Mouse (Mus musculus): ENCODE data around the gene Sema3b. TPM values are rescaled to one million over a fixed set of nuclear protein-coding genes. Genes with fewer than 3 reads are reported as not detected.
A peak's percentile ranks its signal among the peaks of the same experiment; 100 is the strongest.
"Not testable (repeated sequence)": the region's sequence is repeated elsewhere in the genome, so short reads cannot be mapped to it uniquely, and the experiment has no call there.

The Sema3b gene
- total RNA-seq, 2 experiments from 2014 or later, result 18.1 to 19.4 TPM

GRCm38 (mm10) chr9:107569270-107569669 is 39.8 kb downstream of the Sema3b start:
- DNase-seq, result no peak

- peak; percentile 84 for DNase-seq
These were observed 40.4 kb downstream of the Sema3b start for GRCm38 (mm10) chr9:107568331-107569261.

GRCm38 (mm10) chr9:107567702-107568319 is 41.2 kb downstream of the Sema3b start, which contains the start of gene Hyal2:
TSS of gene Hyal2 (plus strand) at chr9:107567945.
- no peak for DNase-seq

GRCm38 (mm10) chr9:107566855-107567254 is 42.2 kb downstream of the Sema3b start:
- peak; percentile 62 for DNase-seq

- DNase-seq, result no peak
These were observed 42.9 kb downstream of the Sema3b start for GRCm38 (mm10) chr9:107566041-107566709.

DNA sequence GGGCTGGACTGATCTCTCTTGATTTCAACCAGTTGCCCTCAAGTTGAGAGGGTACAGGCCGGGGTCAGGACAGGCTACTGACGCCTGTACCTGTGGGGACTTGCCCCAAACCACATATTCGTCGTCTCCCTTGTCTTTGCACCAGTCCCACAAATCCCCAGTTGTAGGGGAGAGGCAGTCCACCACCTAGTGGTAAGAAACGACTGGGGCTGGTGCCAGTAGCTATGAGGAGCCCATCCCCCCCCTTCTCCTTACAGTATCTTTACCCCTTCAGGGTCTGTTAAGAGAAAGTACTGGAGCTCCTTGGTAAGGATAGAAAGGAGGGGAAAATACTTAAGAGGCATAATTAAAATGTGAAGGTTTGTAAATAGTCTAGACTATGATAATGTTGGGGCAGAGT is 43.5 kb downstream of the Sema3b start:
- not testable (repeated sequence) for DNase-seq

- DNase-seq, result peak; percentile 95
These were observed 45.9 kb downstream of the Sema3b start, which contains the start of gene Tusc2 for GRCm38 (mm10) chr9:107563029-107563581. TSS of gene Tusc2 (plus strand) at chr9:107563255.

DNA sequence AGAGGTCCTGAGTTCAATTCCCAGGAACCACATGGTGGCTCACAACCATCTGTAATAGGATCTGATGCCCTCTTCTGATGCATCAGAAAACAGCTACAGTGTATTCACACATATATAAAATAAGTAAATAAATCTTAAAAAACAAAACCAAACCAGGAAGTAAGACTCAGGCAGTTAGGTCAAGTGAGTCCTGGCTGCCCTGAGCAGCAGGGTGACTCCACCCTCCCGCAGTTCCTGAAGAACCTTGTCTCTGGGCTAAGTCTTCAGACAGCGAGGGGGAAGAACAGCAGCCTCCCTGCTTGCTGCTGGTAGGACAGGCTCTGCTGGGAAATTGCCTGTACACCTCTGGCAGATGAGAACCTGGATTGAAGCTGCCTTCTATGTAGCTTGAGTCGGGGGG is 52.7 kb downstream of the Sema3b start:
- no peak for DNase-seq

GRCm38 (mm10) chr9:107555701-107556100 is 53.3 kb downstream of the Sema3b start:
- DNase-seq, result no peak

- DNase-seq, result peak; percentile 74
These were observed 54.0 kb downstream of the Sema3b start for GRCm38 (mm10) chr9:107555031-107555457.

- DNase-seq, result peak; percentile 96
These were observed 54.7 kb downstream of the Sema3b start for GRCm38 (mm10) chr9:107554319-107554825.

- DNase-seq, result no peak
These were observed 55.3 kb downstream of the Sema3b start for GRCm38 (mm10) chr9:107553541-107554318.

DNA sequence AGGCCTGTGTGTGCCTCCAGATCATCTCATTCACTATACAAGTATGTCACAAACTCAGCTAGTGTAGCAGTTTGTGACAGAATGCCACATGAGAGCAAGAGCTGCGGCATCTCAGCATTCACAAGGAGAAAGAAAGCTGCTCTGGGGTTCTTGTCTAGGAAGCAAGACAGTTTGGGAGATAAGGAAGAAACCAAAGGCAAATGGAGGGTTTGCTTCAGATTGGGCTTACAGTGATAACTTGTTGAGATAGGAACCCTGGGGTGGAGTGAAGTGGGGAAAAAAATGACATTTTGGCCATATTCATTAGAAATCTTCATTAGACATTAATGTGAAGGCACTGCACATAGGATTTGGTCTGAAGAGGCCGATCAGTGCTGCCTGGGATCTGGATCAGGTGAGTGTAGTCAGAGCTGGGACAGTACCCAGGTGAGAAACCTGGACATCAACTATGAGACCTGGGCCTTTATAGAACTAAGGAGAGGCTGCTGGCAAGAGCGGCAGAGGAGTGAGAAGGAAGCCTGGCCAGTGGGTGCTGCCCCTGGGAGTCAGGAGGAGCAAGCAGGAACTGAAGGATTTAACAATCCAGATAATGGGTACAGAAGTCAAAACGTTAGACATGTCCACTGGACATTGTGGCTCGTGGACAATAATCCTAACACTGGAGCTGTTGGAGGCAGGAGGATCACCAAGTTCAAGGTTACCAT is 56.2 kb downstream of the Sema3b start:
- no peak for DNase-seq

- DNase-seq, result no peak
These were observed 57.1 kb downstream of the Sema3b start for GRCm38 (mm10) chr9:107551890-107552355.

DNA sequence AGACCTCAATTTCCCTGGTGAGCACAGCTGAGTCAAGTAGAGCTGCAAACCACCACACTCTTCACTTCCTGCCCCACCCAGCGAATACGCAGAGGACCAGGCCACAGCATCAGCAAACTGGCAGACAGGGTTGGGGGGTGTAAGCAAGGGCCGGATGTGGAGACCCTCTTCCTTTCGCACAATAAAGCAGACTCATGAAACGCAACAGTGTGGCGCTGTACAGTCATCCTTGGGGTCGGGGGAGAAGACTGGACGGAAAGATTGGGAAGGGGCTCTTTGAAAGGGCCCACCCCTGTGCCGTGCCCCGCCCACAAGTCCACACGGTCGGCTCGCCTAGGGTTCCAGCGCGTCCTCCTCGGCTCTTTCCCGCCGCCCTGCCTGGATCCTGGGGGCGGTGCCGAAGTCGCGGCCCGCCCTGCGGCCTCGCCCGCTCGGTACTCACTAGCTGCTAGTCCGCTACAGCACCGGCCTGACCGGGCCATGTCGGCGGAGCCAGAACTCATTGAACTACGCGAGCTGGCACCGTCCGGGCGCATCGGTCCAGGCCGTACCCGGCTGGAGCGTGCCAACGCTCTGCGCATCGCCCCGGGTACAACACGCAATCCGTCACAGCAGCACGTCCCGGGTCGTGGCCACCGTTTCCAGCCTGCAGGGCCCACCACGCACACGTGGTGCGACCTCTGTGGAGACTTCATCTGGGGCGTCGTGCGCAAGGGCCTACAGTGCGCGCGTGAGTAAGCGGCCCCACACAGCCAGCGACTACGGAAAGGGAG is 57.7 kb downstream of the Sema3b start, which contains the start of gene Rassf1:
Rassf1 (plus strand) TSS at position 439 of the 773 bp plus-strand sequence.
- DNase-seq, result peak; percentile 75

DNA sequence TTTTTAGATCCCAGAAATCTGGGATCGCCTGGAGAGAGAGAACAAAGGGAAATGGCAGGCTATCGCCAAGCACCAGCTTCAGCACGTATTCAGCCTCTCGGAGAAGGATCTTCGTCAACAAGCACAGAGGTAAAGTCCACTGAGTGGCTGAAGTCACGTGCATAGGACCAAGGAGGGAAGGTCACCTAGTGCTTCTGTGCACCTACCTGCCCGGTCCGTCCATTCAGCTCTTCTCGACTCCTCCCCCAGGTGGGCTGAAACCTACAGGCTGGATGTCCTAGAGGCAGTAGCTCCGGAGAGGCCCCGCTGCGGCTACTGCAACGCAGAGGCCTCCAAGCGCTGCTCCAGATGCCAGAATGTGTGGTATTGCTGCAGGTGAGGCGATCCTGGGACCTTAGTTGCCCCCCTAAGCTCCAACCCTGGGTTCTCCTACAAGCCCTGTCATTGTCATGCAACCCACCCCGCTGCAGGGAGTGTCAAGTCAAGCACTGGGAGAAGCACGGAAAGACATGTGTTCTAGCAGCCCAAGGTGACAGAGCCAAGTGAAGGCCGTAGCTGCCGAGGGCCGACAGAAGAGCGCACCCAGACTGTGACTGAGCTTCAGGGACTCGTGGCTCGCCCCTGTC is 58.4 kb downstream of the Sema3b start:
- DNase-seq, result no peak

DNA sequence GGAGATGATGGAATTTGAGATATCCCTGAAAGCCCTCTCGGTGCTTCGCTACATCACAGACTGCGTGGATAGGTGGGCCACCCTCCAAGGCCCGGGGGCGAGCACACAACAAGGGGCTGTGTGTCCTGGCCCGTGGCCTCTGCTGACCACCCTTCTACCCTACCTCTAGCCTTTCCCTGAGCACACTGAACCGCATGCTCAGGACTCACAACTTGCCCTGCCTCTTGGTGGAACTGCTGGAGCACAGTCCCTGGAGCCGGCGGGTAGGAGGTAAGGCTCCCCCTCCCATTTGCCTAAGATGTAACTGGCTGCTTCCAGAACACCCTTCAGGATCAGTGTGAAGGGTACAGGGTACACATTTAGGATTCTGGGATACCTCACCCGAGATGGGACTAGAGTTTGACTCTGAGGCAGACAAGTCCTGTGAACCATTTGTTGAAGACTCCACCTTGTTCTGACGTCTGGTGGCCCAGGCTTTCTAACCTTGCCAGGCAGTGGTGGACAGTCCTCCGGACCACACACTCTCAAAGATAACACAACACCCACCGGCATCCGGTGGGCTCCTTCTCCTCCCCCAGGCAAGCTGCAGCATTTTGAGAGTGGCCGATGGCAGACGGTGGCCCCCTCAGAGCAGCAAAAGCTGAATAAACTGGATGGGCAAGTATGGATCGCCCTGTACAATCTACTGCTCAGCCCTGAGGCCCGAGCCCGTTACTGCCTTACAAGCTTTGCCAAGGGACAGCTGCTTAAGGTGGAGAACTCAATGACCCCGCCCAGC is 59.5 kb downstream of the Sema3b start:
- no peak for DNase-seq

DNA sequence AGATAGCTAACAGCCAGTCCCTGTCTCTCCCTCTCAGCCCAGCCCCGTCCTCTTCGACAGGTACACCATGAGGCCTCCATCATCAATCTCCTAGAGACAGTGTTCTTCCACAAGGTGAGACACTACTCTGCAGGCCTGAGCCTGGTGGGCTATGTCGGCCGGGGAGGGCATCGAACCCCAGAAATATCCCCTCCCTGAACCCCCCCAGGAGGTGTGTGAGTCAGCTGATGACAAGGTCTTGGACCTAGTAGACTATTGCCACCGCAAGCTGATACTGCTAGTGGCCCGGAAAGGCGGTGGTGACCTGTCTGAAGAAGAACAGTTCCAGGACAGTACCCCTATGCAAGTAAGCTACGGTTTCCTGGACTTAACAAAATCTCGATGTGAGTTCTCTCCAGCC is 60.2 kb downstream of the Sema3b start:
- DNase-seq, result no peak
